Mouse (Mus musculus): ENCODE data around the gene Gm14391.
"Not testable (repeated sequence)": the region's sequence is repeated elsewhere in the genome, so short reads cannot be mapped to it uniquely, and the experiment has no call there.

DNA sequence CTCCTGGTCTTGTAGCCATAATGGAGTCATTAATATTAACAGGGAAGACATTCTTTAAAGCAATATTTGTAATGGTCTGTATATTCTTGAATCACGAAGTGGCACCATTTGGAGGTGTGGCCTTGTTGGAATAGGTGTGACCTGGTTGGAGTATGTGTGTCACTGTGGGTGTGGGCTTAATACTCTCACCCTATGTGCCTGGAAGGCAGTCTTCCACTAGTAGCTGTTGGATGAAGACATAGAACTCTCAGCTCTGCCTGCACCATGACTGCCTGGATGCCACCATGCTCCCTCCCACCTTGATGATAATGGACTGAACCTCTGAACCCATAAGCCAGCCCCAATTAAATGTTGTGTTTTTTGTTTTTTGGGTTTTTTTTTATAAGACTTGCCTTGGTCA is 27.7 kb downstream of the Gm14391 start:
- not testable (repeated sequence) for TF ChIP-seq POLR2A (IDR thresholded peaks at IDR 0.05; ENCODE audit: insufficient read depth, low read length); EP300 (IDR thresholded peaks at IDR 0.05; ENCODE audit: insufficient read depth, low read depth, low read length)
